ENCODE assay signal across 15 mouse cellular contexts in the genomic region with DNA sequence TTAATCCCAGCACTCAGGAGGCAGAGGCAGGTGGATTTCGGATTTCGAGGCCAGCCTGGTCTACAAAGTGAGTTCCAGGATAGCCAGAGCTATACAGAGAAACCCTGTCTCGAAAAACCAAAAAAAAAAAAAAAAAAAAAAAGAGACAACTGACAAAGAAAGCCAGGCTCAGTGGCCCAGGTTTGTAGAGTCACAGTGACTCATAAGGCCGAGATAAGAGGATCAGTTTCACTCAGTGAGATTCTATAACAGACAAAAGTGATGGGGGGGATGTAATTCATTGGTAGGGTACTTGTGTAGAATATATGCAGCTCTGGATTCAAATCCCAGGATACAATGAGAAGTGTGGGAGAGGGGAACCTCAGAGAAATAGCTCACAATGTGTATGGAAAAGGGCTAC. TPM values are rescaled to one million over a fixed set of nuclear protein-coding genes. Genes with fewer than 3 reads are reported as not detected.
A peak's percentile ranks its signal among the peaks of the same experiment; 100 is the strongest.
DNase-seq lines count a peak whose midpoint lies in the region; ATAC-seq and TF ChIP-seq lines count a peak whose summit lies in the region.
"Had no signal": no experiment of that assay in that cellular context is flagged by ENCODE, and none has a peak within 500 bp of the region (broad histone marks: within the 10 kb centered on the region; RNA-seq: fewer than 3 reads in every experiment).

No protein-coding gene starts in this region.

- no peaks in the 10 kb centered on the region for H3K9me3 ChIP-seq in MEL (replicated peaks; ENCODE audit: insufficient read depth, low read length)
- H3K9me3 ChIP-seq in hindbrain, postnatal 0 days (ENCODE audit: low read length) = no peaks in the 10 kb centered on the region
- no peaks in the 10 kb centered on the region for H3K9me3 ChIP-seq in liver, postnatal 0 days (ENCODE audit: low read length)
- H3K9me3 ChIP-seq: embryonic facial prominence, embryonic 10.5 days; forebrain, embryonic 12.5 days; G1E had no signal

- H3K27ac ChIP-seq in MEL (ENCODE audit: control insufficient read depth, low read depth, low read length) = no peak overlapping the region
- H3K27ac ChIP-seq in hindbrain, postnatal 0 days = no peak overlapping the region
- no peak overlapping the region for H3K27ac ChIP-seq in liver, postnatal 0 days (ENCODE audit: low read depth)
- H3K27ac ChIP-seq: embryonic facial prominence, embryonic 10.5 days; embryonic facial prominence, embryonic 12.5 days; forebrain, embryonic 12.5 days had no signal

- peaks cover 0 to 28% of the 10 kb centered on the region in 2 experiments; a peak in 2 of 4 replicates for H3K36me3 ChIP-seq in MEL (ENCODE audit: control insufficient read depth in 1 of 2, insufficient read depth in 2 of 2, low read length in 2 of 2)
- H3K36me3 ChIP-seq in hindbrain, postnatal 0 days (ENCODE audit: insufficient read depth, low read length) = no peaks in the 10 kb centered on the region
- no peaks in the 10 kb centered on the region for H3K36me3 ChIP-seq in liver, postnatal 0 days (replicated peaks; ENCODE audit: insufficient read depth, low read length)
- H3K36me3 ChIP-seq: embryonic facial prominence, embryonic 10.5 days; embryonic facial prominence, embryonic 12.5 days; forebrain, embryonic 12.5 days; G1E had no signal

- H3K9ac ChIP-seq in MEL (ENCODE audit: control insufficient read depth, low read depth, low read length, poor library complexity, severe bottlenecking) = no peak overlapping the region
- no peak overlapping the region for H3K9ac ChIP-seq in hindbrain, postnatal 0 days (replicated peaks; ENCODE audit: low read length)
- no peak overlapping the region for H3K9ac ChIP-seq in liver, postnatal 0 days (replicated peaks)
- H3K9ac ChIP-seq: embryonic facial prominence, embryonic 12.5 days; forebrain, embryonic 12.5 days; forebrain, postnatal 0 days had no signal

- no peaks in the 10 kb centered on the region for H3K27me3 ChIP-seq in MEL (ENCODE audit: control insufficient read depth in 1 of 2, insufficient read depth in 2 of 2, low read length in 2 of 2)
- no peaks in the 10 kb centered on the region for H3K27me3 ChIP-seq in hindbrain, postnatal 0 days (ENCODE audit: insufficient read depth, low read length)
- H3K27me3 ChIP-seq in liver, postnatal 0 days (ENCODE audit: insufficient read depth, low read length) = no peaks in the 10 kb centered on the region
- H3K27me3 ChIP-seq: embryonic facial prominence, embryonic 12.5 days; forebrain, embryonic 12.5 days had no signal

- TF ChIP-seq EP300 in MEL (IDR thresholded peaks at IDR 0.05; ENCODE audit: low read depth in 1 of 2, low read length in 2 of 2) = no peak
- no peak for TF ChIP-seq EP300 in liver, postnatal 0 days (IDR thresholded peaks at IDR 0.05; ENCODE audit: low read depth)

- WGBS in hindbrain, postnatal 0 days = 85% methylated on average over 4 of the region's 4 CpGs
- WGBS in liver, postnatal 0 days (ENCODE audit: insufficient replicate concordance) = 60% methylated on average over 4 of the region's 4 CpGs

- DNase-seq in 3T3-L1 (ENCODE audit: low read depth, low spot score) = peak; percentile 58
- DNase-seq in 416B (ENCODE audit: low read depth) = peak; percentile 58
- DNase-seq in MEL (ENCODE audit: low read depth, low spot score) = peak; percentile 52
- DNase-seq in hindbrain, postnatal 0 days (ENCODE audit: low spot score) = no peak
- no peak for DNase-seq in liver, postnatal 0 days
- DNase-seq: adrenal gland, postnatal 10 days; cerebellum, adult 11 months; cerebellum, adult 2 months; cerebellum, adult 9-10 months; cerebellum, postnatal 25 days; forebrain, postnatal 0 days had no signal

- no peak overlapping the region for H3K4me3 ChIP-seq in MEL (ENCODE audit: control insufficient read depth in 1 of 2, insufficient read depth in 1 of 2, low read depth in 2 of 2, low read length in 2 of 2)
- no peak overlapping the region for H3K4me3 ChIP-seq in hindbrain, postnatal 0 days (ENCODE audit: low read length)
- H3K4me3 ChIP-seq in liver, postnatal 0 days (ENCODE audit: low read depth, low read length) = no peak overlapping the region
- H3K4me3 ChIP-seq: embryonic facial prominence, embryonic 10.5 days; embryonic facial prominence, embryonic 12.5 days; forebrain, embryonic 12.5 days had no signal

- H3K4me2 ChIP-seq in hindbrain, postnatal 0 days (ENCODE audit: low read depth, low read length) = no peak overlapping the region
- no peak overlapping the region for H3K4me2 ChIP-seq in liver, postnatal 0 days (ENCODE audit: low read depth, low read length)
- H3K4me2 ChIP-seq: embryonic facial prominence, embryonic 12.5 days; forebrain, embryonic 12.5 days had no signal

- no peak for ATAC-seq in hindbrain, postnatal 0 days
- ATAC-seq in liver, postnatal 0 days = no peak
- ATAC-seq: forebrain, postnatal 0 days had no signal

- TF ChIP-seq POLR2A in MEL (IDR thresholded peaks at IDR 0.05; ENCODE audit: control insufficient read depth in 1 of 2, insufficient read depth in 1 of 2, low read depth in 1 of 2, low read length in 2 of 2, poor library complexity in 1 of 2) = no peak

- no peak for TF ChIP-seq RAD21 in MEL (IDR thresholded peaks at IDR 0.05; ENCODE audit: low read depth, low read length)

- TF ChIP-seq CTCF in MEL (IDR thresholded peaks at IDR 0.05 in 2 of 3, conservative IDR thresholded peaks at IDR 0.05 in 1 of 3; ENCODE audit: control insufficient read depth in 1 of 3, insufficient read depth in 1 of 3, low read depth in 2 of 3, low read length in 3 of 3, poor library complexity in 1 of 3, severe bottlenecking in 1 of 3) = no peak
- no peak for TF ChIP-seq CTCF in hindbrain, postnatal 0 days (IDR thresholded peaks at IDR 0.05; ENCODE audit: low read depth)
- TF ChIP-seq CTCF in liver, postnatal 0 days (IDR thresholded peaks at IDR 0.05; ENCODE audit: low read depth) = no peak

- H3K4me1 ChIP-seq in MEL (ENCODE audit: control insufficient read depth in 1 of 2, insufficient read depth in 2 of 2, low read length in 2 of 2) = peaks cover 16 to 36% of the 10 kb centered on the region in 2 experiments
- H3K4me1 ChIP-seq in hindbrain, postnatal 0 days (ENCODE audit: insufficient read depth, low read length) = no peaks in the 10 kb centered on the region
- no peaks in the 10 kb centered on the region for H3K4me1 ChIP-seq in liver, postnatal 0 days (ENCODE audit: insufficient read depth)
- H3K4me1 ChIP-seq: embryonic facial prominence, embryonic 12.5 days; forebrain, embryonic 12.5 days had no signal

- H3K79me2 ChIP-seq in MEL (ENCODE audit: control insufficient read depth, insufficient read depth, low read length, poor library complexity) = no peaks in the 10 kb centered on the region

TF ChIP-seq in MEL, 35 proteins besides CTCF, POLR2A, EP300 and RAD21:
- TF ChIP-seq CHD2 (IDR thresholded peaks at IDR 0.05; ENCODE audit: low read length) (no peak), ZKSCAN1 (IDR thresholded peaks at IDR 0.05; ENCODE audit: low read depth, low read length) (no peak), NRF1 (IDR thresholded peaks at IDR 0.05; ENCODE audit: insufficient read depth, low read depth, low read length, poor library complexity, severe bottlenecking) (no peak), ELF1 (IDR thresholded peaks at IDR 0.05; ENCODE audit: low read depth, low read length) (no peak), ZNF384 (IDR thresholded peaks at IDR 0.05; ENCODE audit: low read depth, low read length) (peak; percentile 96), MYC (IDR thresholded peaks at IDR 0.05; ENCODE audit: low read depth, low read length) (no peak), GATA1 (IDR thresholded peaks at IDR 0.05; ENCODE audit: low read depth, low read length) (peak; percentile 54)

RNA-seq across cellular contexts. Expression of a gene that starts 10.1 kb away (rescaled TPM):
- 28.3 and 31.7 TPM in 2 replicates for total RNA-seq in MEL (2012; rRNA removed)
- 10 to 100 TPM in 1 of 2 experiments, not detected in 1; 48.8 TPM for polyA plus RNA-seq in MEL (2012; ENCODE audit: insufficient read depth in 1 of 2, insufficient read length in 2 of 2, low read depth in 1 of 2, low replicate concordance in 2 of 2, missing spikeins in 1 of 2)
- total RNA-seq in hindbrain, postnatal 0 days (2014; rRNA removed) = 84.5 and 105 TPM in 2 replicates
- polyA plus RNA-seq in hindbrain, postnatal 0 days (2015; fragmentation: Nextera tagmentation; extraction: Ambion mirVana) = 49.2 and 50.6 TPM in 2 replicates
- polyA plus RNA-seq in liver, postnatal 0 days (2015; fragmentation: Nextera tagmentation; extraction: Ambion mirVana) = 24.7 and 26.2 TPM in 2 replicates

RNA-seq across cellular contexts. Expression of a gene that starts 24.6 kb away (rescaled TPM):
- total RNA-seq in MEL (2012; rRNA removed) = 0.26 and 0.27 TPM in 2 replicates
- polyA plus RNA-seq in MEL (2012; ENCODE audit: insufficient read depth in 1 of 2, insufficient read length in 2 of 2, low read depth in 1 of 2, low replicate concordance in 2 of 2, missing spikeins in 1 of 2) = 1 to 10 TPM in 1 of 2 experiments, not detected in 1; 2.3 TPM
- 73.3 and 104 TPM in 2 replicates for total RNA-seq in hindbrain, postnatal 0 days (2014; rRNA removed)
- polyA plus RNA-seq in hindbrain, postnatal 0 days (2015; fragmentation: Nextera tagmentation; extraction: Ambion mirVana) = 14.0 and 16.7 TPM in 2 replicates
- polyA plus RNA-seq in liver, postnatal 0 days (2015; fragmentation: Nextera tagmentation; extraction: Ambion mirVana) = 2.0 and 2.2 TPM in 2 replicates

Comparison
In these comparisons a context has a peak if more than half of its experiments do, and no peak if none do; other contexts are left out.
1. DNase-seq: peak in 3T3-L1 (single experiment), 416B (single experiment) and MEL (single experiment); none in hindbrain, postnatal 0 days (single experiment) and liver, postnatal 0 days (single experiment).